Mouse (Mus musculus) natural killer cell, adult 2 months (primary cell): ENCODE results near the gene Zfp788.
"Not testable (repeated sequence)": the region's sequence is repeated elsewhere in the genome, so short reads cannot be mapped to it uniquely, and the experiment has no call there.

Source experiments
- DNase-seq, 2 experiments: peaks; one replicate each; pipeline ENCODE4 v3.0.0; 2022; ENCODE audit warnings: low spot score in 2 of 2

Zfp788 gene

GRCm38 (mm10) chr7:41632409-41633220, at the start of gene Zfp788:
Gene Zfp788, plus strand, starts transcription at chr7:41633203.
- DNase-seq = peak; percentile 61 to 75

GRCm38 (mm10) chr7:41587831-41588230, 45.2 kb upstream of the Zfp788 start:
- DNase-seq = not testable (repeated sequence)

DNA sequence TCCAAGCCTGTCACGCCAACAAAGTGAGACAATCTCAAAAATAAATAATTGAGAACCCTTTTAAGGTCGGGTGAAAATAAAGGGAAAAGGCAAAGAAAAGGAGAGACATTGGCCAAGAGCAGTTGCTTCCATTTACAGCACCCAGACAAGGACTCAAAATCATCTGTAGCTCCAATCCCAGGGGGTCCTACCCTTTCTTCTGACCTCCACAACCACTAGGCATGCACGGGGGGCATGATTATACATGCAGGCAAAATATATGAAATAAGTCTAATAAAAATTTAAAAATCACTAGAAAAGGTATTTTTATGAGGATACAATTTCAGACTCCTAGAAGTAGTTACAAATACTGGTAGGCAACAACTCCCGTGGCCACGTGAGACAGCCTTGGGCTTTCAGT, 34.4 kb upstream of the Zfp788 start:
- no peak for DNase-seq

DNA sequence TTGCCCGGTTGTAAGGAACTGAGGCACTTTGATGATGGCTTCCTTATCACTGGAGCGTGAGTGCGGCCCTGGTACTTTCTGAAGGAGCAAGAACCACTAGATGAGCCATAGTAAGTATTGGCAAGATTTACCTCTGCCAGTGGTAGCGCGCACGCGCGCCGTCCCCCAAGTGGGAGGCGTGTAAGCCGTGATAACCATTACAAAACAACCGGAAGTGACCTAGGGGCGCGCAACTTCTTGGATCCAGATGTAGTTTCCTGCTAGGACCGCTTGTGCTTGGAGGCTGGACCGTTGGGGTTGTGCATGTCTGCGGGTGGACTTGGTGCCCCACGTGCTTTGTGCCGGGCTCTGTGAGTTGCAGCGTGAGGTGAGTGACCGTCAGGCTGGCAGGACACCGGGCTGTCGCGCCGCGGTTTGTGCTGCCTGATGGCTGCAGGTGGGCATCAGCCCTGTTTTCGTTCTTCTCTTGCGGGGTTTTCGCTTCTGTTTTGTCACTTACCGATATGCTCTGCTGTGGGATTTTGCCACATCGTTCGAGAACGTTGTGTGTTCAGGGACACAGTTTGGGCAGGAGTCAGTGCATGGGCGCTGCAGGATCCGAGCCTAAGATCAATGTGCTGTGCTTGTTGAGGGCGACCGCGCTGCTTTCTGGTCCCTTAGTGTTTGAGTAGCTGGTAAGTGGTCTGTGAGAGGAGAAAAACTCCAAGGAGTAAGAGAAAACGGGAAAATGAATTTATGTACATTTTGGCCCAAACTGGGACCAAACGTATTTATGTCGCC, 33.8 kb upstream of the Zfp788 start, which contains the start of gene 2610021A01Rik:
TSS of gene 2610021A01Rik (plus strand) at position 197 of the 780 bp plus-strand sequence.
- DNase-seq = peak; percentile 88 to 89

DNA sequence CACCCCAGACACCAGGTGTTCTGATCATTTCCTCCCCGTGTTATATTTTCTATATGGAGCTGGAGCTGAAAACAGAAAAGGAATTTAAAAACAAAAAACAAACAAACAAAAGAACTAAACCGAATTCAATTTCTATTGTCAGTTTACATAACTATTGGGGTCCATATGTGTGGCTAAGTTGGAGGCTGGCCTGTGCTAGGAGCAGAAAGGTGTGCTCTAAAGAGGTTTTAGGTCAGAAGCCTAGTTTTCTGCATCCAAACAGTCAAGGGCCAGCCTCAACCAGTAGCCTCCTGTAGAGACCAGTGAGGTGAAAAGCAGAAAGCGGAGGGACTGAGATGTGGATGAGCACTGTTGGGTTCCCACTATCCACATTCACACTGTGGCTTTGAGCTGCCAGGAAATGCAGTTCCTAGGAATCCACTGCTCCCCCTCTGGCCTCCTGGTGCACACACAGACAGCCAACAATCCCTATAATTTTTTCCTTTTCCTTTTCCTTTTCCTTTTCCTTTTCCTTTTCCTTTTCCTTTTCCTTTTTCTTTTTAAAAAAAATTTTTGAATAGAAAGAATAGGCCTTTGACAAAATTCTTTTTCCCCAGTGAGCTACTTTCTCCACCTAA, 33.0 kb upstream of the Zfp788 start:
- DNase-seq = no peak

- no peak for DNase-seq
Measured at GRCm38 (mm10) chr7:41611654-41612053, 21.3 kb upstream of the Zfp788 start.

GRCm38 (mm10) chr7:41616241-41616640, 16.8 kb upstream of the Zfp788 start:
- DNase-seq = not testable (repeated sequence)

- DNase-seq = peak; percentile 82
Measured at GRCm38 (mm10) chr7:41633221-41633984, 400 bp downstream of the Zfp788 start.

DNA sequence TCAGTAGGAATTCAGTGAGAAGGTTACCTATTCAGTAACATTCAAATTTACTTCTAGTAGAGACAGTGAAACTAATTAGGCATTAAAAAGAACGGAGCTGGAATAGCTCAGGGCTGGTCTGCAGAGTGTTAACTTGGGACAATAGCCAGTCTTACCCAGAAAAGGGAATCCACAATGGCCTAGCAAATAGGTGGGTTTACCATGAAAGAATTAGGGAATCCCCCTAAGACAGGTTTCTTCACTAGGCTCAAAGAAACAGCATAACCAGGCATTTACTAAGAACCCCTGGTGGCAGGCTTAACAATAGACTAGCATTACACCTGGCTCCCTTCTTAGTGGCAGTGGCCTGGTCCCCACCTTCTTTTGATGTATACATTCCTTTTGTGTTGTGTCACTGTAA, 41.3 kb downstream of the Zfp788 start:
- DNase-seq = not testable (repeated sequence)
